7 mouse cellular contexts compared by ENCODE assay signal in genomic region chr15:89173024-89173905, GRCm38 (mm10). TPM values are rescaled to one million over a fixed set of nuclear protein-coding genes. Genes with fewer than 3 reads are reported as not detected.
DNase-seq lines count a peak whose midpoint lies in the region; ATAC-seq and TF ChIP-seq lines count a peak whose summit lies in the region.

No protein-coding gene starts in this region.

- TF ChIP-seq POLR2A in spleen, adult 2 months (IDR thresholded peaks at IDR 0.05; ENCODE audit: low read depth, low read length), result no peak

- peak; percentile 13; the same call in 1 of the 2 replicates for ATAC-seq in heart, embryonic 14.5 days (ENCODE audit: insufficient number of reproducible peaks, insufficient read depth, low FRiP score, low read depth)
- ATAC-seq in kidney, postnatal 0 days (replicated peaks; ENCODE audit: low FRiP score, low read depth), result peak; percentile 40
- no peak; the same call in 1 of the 2 replicates for ATAC-seq in stomach, embryonic 15.5 days (ENCODE audit: insufficient read depth, low FRiP score, low read depth)

- H3K9ac ChIP-seq in heart, embryonic 14.5 days (ENCODE audit: low read length), result peak overlapping the region; percentile 80
- peak overlapping the region; percentile 75 for H3K9ac ChIP-seq in kidney, postnatal 0 days (ENCODE audit: low read depth, low read length)
- H3K9ac ChIP-seq in stomach, embryonic 15.5 days, result peak overlapping the region; percentile 61

- TF ChIP-seq CTCF in spleen, adult 2 months (IDR thresholded peaks at IDR 0.05; ENCODE audit: extremely low read depth, insufficient read depth, insufficient read length, insufficient replicate concordance), result no peak
- no peak for TF ChIP-seq CTCF in kidney, postnatal 0 days (IDR thresholded peaks at IDR 0.05; ENCODE audit: low read depth)

- H3K27ac ChIP-seq in spleen, adult 2 months (ENCODE audit: insufficient read depth, low read length), result peak overlapping the region; percentile 55
- peak overlapping the region; percentile 8 to 43; a peak in 3 of 4 replicates for H3K27ac ChIP-seq in heart, embryonic 14.5 days (replicated peaks in 1 of 2; ENCODE audit: control insufficient read depth in 1 of 2, insufficient read depth in 1 of 2, low read depth in 2 of 2, low read length in 2 of 2)
- H3K27ac ChIP-seq in kidney, postnatal 0 days, result peak overlapping the region; percentile 84
- H3K27ac ChIP-seq in stomach, embryonic 15.5 days, result peak overlapping the region; percentile 42

- no peaks in the 10 kb centered on the region for H3K36me3 ChIP-seq in spleen, adult 2 months (ENCODE audit: control insufficient read depth, insufficient read depth, low read length)
- peaks cover 12% of the 10 kb centered on the region; the same call in 1 of the 2 replicates for H3K36me3 ChIP-seq in heart, embryonic 14.5 days (ENCODE audit: control insufficient read depth, insufficient read depth, low read length)
- H3K36me3 ChIP-seq in kidney, postnatal 0 days (ENCODE audit: insufficient read depth, low read length), result 0 out of 2 replicates have a peak, but pooled peaks cover 2% of the 10 kb centered on the region
- H3K36me3 ChIP-seq in stomach, embryonic 15.5 days, result no peaks in the 10 kb centered on the region

- H3K27me3 ChIP-seq in spleen, adult 2 months (ENCODE audit: control insufficient read depth, insufficient read depth, low read length), result no peaks in the 10 kb centered on the region
- no peaks in the 10 kb centered on the region for H3K27me3 ChIP-seq in heart, embryonic 14.5 days (ENCODE audit: control insufficient read depth, insufficient read depth, low read length)
- H3K27me3 ChIP-seq in kidney, postnatal 0 days (ENCODE audit: insufficient read depth, low read length), result no peaks in the 10 kb centered on the region
- H3K27me3 ChIP-seq in stomach, embryonic 15.5 days (replicated peaks), result no peaks in the 10 kb centered on the region

- peak overlapping the region; percentile 99 for H3K4me2 ChIP-seq in heart, embryonic 14.5 days (ENCODE audit: low read length)
- peak overlapping the region; percentile 100 for H3K4me2 ChIP-seq in kidney, postnatal 0 days (ENCODE audit: low read length)
- H3K4me2 ChIP-seq in stomach, embryonic 15.5 days, result peak overlapping the region; percentile 99

- H3K9me3 ChIP-seq in heart, embryonic 14.5 days (ENCODE audit: control insufficient read depth, low read length), result no peaks in the 10 kb centered on the region
- H3K9me3 ChIP-seq in kidney, postnatal 0 days (replicated peaks; ENCODE audit: low read length), result no peaks in the 10 kb centered on the region
- H3K9me3 ChIP-seq in stomach, embryonic 15.5 days, result no peaks in the 10 kb centered on the region

- H3K4me1 ChIP-seq in spleen, adult 2 months (ENCODE audit: control insufficient read depth, insufficient read depth, insufficient read length), result peaks cover 22% of the 10 kb centered on the region; the same call in 1 of the 2 replicates
- H3K4me1 ChIP-seq in heart, embryonic 14.5 days (ENCODE audit: control insufficient read depth in 2 of 2, insufficient read depth in 2 of 2, low read length in 2 of 2), result peaks cover 67 to 87% of the 10 kb centered on the region in 2 experiments
- peaks cover 83% of the 10 kb centered on the region for H3K4me1 ChIP-seq in kidney, postnatal 0 days (replicated peaks; ENCODE audit: insufficient read depth, low read length)
- peaks cover 95% of the 10 kb centered on the region for H3K4me1 ChIP-seq in stomach, embryonic 15.5 days

- under 1% methylated on average over 65 of the region's 65 CpGs for WGBS in spleen, adult 2 months
- under 1% methylated on average over 64 of the region's 65 CpGs for WGBS in heart, embryonic 14.5 days
- WGBS in kidney, postnatal 0 days, result 1% methylated on average over 62 of the region's 65 CpGs
- WGBS in stomach, embryonic 15.5 days, result under 1% methylated on average over 65 of the region's 65 CpGs

- H3K4me3 ChIP-seq in spleen, adult 2 months (ENCODE audit: extremely low read depth, insufficient read depth, insufficient read length), result peak overlapping the region; percentile 66
- H3K4me3 ChIP-seq in heart, embryonic 14.5 days (ENCODE audit: control insufficient read depth in 1 of 2, insufficient read depth in 1 of 2, low read depth in 1 of 2, low read length in 2 of 2), result peak overlapping the region; percentile 59 to 60
- peak overlapping the region; percentile 50 for H3K4me3 ChIP-seq in kidney, postnatal 0 days (replicated peaks; ENCODE audit: low read depth, low read length)
- H3K4me3 ChIP-seq in stomach, embryonic 15.5 days (replicated peaks), result peak overlapping the region; percentile 54

- no peak for DNase-seq in spleen, adult 2 months (ENCODE audit: low read depth in 1 of 2, low spot score in 2 of 2)
- DNase-seq in spleen, adult 12 weeks (ENCODE audit: low spot score), result no peak
- DNase-seq in cerebellum, postnatal 14 days, result peak; percentile 59 to 66
- peak; percentile 61 for DNase-seq in kidney, postnatal 0 days (ENCODE audit: low spot score)
- DNase-seq in lung, postnatal 36 days, result peak; percentile 51

RNA-seq across cellular contexts. Expression of gene Plxnb2, which starts 7.3 kb away (rescaled TPM):
- 89.4 and 96.8 TPM in 2 replicates for polyA plus RNA-seq in spleen, adult 2 months (2012; rRNA removed)
- polyA plus RNA-seq in heart, embryonic 14.5 days (2014; fragmentation: Nextera tagmentation; extraction: Ambion mirVana), result 87.4 and 99.3 TPM in 2 replicates
- polyA plus RNA-seq in kidney, postnatal 0 days (2015; fragmentation: Nextera tagmentation; extraction: Ambion mirVana), result 126 and 130 TPM in 2 replicates
- 128 and 129 TPM in 2 replicates for polyA plus RNA-seq in stomach, embryonic 15.5 days (2015; fragmentation: Nextera tagmentation; extraction: Ambion mirVana)

RNA-seq across cellular contexts. Expression of gene Dennd6b, which starts 23.0 kb away (rescaled TPM):
- polyA plus RNA-seq in spleen, adult 2 months (2012; rRNA removed), result 25.2 and 30.8 TPM in 2 replicates
- 14.8 and 16.6 TPM in 2 replicates for polyA plus RNA-seq in heart, embryonic 14.5 days (2014; fragmentation: Nextera tagmentation; extraction: Ambion mirVana)
- 10.4 and 11.7 TPM in 2 replicates for polyA plus RNA-seq in kidney, postnatal 0 days (2015; fragmentation: Nextera tagmentation; extraction: Ambion mirVana)
- polyA plus RNA-seq in stomach, embryonic 15.5 days (2015; fragmentation: Nextera tagmentation; extraction: Ambion mirVana), result 12.5 and 14.9 TPM in 2 replicates

RNA-seq across cellular contexts. Expression of gene Mapk11, which starts 23.8 kb away (rescaled TPM):
- 29.0 and 35.1 TPM in 2 replicates for polyA plus RNA-seq in spleen, adult 2 months (2012; rRNA removed)
- polyA plus RNA-seq in heart, embryonic 14.5 days (2014; fragmentation: Nextera tagmentation; extraction: Ambion mirVana), result 2.5 and 3.2 TPM in 2 replicates
- 7.5 and 9.3 TPM in 2 replicates for polyA plus RNA-seq in kidney, postnatal 0 days (2015; fragmentation: Nextera tagmentation; extraction: Ambion mirVana)
- 5.9 and 6.4 TPM in 2 replicates for polyA plus RNA-seq in stomach, embryonic 15.5 days (2015; fragmentation: Nextera tagmentation; extraction: Ambion mirVana)

RNA-seq across cellular contexts. Expression of gene Mapk12, which starts 32.8 kb away (rescaled TPM):
- 3.7 and 3.9 TPM in 2 replicates for polyA plus RNA-seq in spleen, adult 2 months (2012; rRNA removed)
- polyA plus RNA-seq in heart, embryonic 14.5 days (2014; fragmentation: Nextera tagmentation; extraction: Ambion mirVana), result 21.0 and 23.0 TPM in 2 replicates
- polyA plus RNA-seq in kidney, postnatal 0 days (2015; fragmentation: Nextera tagmentation; extraction: Ambion mirVana), result 12.3 and 13.5 TPM in 2 replicates
- 3.8 and 4.7 TPM in 2 replicates for polyA plus RNA-seq in stomach, embryonic 15.5 days (2015; fragmentation: Nextera tagmentation; extraction: Ambion mirVana)

RNA-seq across cellular contexts. Expression of gene Ppp6r2, which starts 38.1 kb away (rescaled TPM):
- polyA plus RNA-seq in spleen, adult 2 months (2012; rRNA removed), result 120 and 255 TPM in 2 replicates
- 21.9 and 22.9 TPM in 2 replicates for polyA plus RNA-seq in heart, embryonic 14.5 days (2014; fragmentation: Nextera tagmentation; extraction: Ambion mirVana)
- 25.9 and 26.8 TPM in 2 replicates for polyA plus RNA-seq in kidney, postnatal 0 days (2015; fragmentation: Nextera tagmentation; extraction: Ambion mirVana)
- polyA plus RNA-seq in stomach, embryonic 15.5 days (2015; fragmentation: Nextera tagmentation; extraction: Ambion mirVana), result 25.4 and 28.5 TPM in 2 replicates

Comparison
In these comparisons a context has a peak if more than half of its experiments do, and no peak if none do; other contexts are left out.
1. DNase-seq: peak in cerebellum, postnatal 14 days (2 of 2), kidney, postnatal 0 days (single experiment) and lung, postnatal 36 days (single experiment); none in spleen, adult 2 months (0 of 2) and spleen, adult 12 weeks (single experiment).
2. H3K27ac ChIP-seq: peak in every context shown above with its lines; median percentile 84 in kidney, postnatal 0 days; 55 in spleen, adult 2 months; 42 in stomach, embryonic 15.5 days; 26 in heart, embryonic 14.5 days.
3. Peak in every context shown above with its lines, with median percentiles within 50 percentile points of each other: H3K4me3 ChIP-seq, H3K4me2 ChIP-seq and H3K9ac ChIP-seq.